Mouse (Mus musculus) granulocyte monocyte progenitor cell, adult 5-6 weeks (primary cell): Measurements from ENCODE around the gene Arhgef16. TPM values are rescaled to one million over a fixed set of nuclear protein-coding genes. Genes with fewer than 3 reads are reported as not detected.

ENCODE experiments used
- ATAC-seq: replicated peaks from 2 replicates; pipeline ENCODE4 v1.8.0; 2016; ENCODE audit warnings: mild to moderate bottlenecking, moderate TSS enrichment, inconsistent platforms; ENCODE audit not compliant: poor library complexity, severe bottlenecking
- total RNA-seq, 2 experiments: library from RNA; stranded (forward) in 1 of 2; stranded (reverse) in 1 of 2; fragments of 200-712, 200-1000 nt in 1 of 2; fragments of >200 nt in 1 of 2; fragmentation: Nextera tagmentation in 1 of 2; gene quantifications; 2 replicates each; pipeline ENCODE4 v1.2.3; 2014 to 2017

Gene Arhgef16
- total RNA-seq (2014; fragmentation: Nextera tagmentation) (not detected in 2 replicates), total RNA-seq (2017) (not detected in 2 replicates)

- ATAC-seq, result peak; percentile 86
Observed at GRCm38 (mm10) chr4:154301466-154301881, at the start of gene Arhgef16. Gene Arhgef16 (minus strand): TSS chr4:154301676.

DNA sequence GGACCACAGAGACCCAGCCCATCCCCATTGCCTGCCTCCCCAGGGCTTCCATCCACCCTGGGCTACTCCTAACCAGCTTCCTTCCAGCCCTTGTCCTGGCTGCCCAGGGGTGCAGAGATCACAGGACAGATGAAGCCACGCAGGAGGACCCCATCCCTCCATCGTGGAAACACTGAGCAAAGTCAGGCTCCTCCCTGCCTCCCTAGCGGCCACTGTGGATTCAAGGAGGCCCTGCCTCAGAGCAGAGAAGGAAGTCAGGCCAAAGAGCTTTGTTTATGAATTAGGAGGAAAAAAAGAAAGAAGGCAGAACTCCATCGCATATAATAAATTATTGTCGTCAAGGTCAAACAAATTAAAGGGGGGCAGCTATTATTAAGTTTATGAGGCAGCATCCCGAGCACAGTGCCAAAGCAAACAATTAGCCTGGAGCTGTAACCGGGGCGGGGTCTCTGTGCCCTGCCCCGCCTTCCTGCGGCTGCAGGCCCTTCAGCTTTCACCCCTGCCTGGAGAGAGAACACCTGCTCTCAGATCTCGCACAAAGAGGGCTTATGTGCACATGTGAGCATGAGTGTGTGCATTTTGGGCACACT lies 46.8 kb upstream of the Arhgef16 start:
- ATAC-seq, result no peak

DNA sequence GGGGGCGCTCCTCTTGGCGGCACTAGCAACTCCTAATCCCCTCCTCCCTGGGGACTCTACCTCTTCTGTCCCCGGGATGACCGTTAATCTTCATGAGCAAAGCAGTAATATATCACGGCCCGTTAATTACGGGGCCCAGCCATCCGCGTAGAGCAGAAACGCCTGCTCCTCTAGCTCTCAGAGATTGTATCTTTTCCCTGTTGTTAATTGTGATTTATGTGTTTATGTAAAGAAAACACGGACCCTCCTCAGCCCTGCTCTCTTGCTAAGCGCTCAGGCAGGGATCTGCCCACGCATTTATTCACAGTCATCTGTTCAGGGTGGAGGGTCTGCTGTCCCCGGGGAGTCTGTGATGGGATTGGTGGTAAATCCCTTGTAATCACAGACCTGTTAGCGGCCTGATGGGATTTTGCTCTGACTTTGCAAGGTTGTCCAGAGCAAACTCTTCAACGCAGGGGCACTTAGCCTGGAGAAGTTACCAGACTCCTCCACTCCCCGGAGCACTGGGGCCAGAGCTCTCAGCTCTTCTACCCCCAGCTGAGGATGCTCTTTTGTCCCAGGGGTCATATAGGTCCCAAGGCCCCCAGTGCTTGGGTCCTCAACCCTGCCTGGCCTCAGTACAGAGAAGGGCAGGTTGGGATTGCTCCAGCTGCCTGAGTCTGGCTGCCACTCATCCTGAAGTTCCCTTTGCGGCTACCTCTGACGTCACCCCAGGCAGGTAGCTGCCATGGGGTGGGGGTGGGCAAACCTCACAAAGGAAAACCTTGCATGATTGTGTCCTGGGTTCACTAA lies 45.5 kb upstream of the Arhgef16 start:
- ATAC-seq, result no peak

DNA sequence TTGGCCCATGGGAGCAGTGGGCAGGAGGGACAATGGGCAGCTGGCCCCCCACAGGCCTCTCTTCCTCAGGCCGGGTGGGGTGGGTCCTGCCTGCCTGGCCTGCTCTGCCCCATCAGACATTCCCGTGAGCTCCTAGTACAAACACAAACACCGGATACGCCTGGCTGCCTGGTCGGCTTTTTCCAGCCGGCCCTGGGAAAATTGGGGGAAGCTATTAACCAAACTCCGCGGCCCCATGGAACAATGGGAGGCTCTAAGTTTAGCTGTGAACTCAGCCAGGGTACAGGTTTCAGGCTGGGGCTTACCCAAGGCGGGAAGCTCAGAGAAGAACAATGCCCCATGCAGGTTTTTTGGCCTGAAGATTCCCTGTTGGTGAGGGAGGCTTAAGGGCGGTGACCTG lies 35.2 kb upstream of the Arhgef16 start:
- ATAC-seq, result no peak

- no peak for ATAC-seq
Observed at GRCm38 (mm10) chr4:154335761-154336160, 34.3 kb upstream of the Arhgef16 start, which contains the start of gene B230104I21Rik. Gene B230104I21Rik (plus strand): TSS chr4:154336127.

- ATAC-seq, result peak; percentile 43; the same call in 1 of the 2 replicates
Observed at GRCm38 (mm10) chr4:154334699-154335402, 33.4 kb upstream of the Arhgef16 start.

- ATAC-seq, result no peak
Observed at GRCm38 (mm10) chr4:154333300-154333699, 31.8 kb upstream of the Arhgef16 start.

DNA sequence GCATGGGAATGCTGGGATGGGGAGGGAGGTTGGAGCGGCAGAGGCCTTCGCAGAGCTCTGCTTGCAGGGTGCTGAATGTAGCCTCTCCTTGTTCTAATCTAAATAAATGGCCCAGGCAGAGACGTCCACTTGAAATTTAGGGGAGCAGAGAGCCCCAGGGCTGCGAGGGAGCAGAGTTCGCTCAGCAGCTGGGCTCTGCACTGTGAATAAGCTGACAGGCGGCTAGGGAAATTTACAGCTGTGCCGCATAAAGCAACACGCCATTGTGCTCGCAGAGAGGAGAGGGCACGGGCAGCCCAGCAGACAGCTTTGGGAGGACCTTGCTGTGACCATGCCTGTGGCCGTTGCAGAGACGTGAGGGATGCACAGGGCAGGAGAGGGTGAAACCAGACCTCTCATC lies 29.8 kb upstream of the Arhgef16 start:
- ATAC-seq, result no peak

- no peak for ATAC-seq
Observed at GRCm38 (mm10) chr4:154330001-154330400, 28.5 kb upstream of the Arhgef16 start.

DNA sequence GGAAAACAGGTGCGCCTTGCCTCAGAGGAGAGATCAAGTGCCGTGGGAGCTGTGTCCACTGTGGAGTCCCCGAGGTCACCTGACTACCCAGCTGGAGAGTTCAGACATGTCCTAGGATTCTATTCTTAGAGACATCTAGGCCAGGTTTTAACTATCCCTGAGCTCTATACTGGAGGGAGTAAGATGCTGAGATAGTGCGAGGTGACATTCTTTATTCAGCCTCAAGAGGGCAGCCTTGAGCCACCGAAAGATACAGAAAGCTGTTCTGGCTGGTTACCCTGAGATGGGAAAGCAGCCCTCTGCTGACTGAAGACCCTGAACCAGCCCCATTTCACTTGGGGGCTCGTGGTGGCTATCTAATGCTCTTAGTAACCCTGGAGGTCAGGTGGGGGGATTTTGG lies 27.4 kb upstream of the Arhgef16 start:
- ATAC-seq, result peak; percentile 68

DNA sequence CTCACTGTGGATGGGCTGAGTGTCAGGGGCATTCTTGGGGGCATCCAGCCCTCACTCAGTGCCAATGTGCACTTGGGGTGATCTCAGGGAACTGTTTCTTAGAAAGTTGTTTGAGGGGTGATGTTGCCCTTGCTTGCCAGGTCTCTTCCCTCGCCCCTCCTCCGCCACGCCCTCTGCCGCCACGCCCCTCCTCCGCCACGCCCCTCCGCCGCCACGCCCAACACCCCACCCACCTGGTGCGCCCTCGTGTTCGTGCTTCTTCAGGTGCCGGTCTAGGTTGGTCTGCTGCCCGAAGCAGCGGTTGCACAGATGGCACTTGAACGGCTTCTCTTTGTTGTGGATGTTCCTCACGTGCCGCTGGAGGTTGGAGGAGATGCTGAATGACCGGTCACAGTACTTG lies 27.0 kb upstream of the Arhgef16 start:
- no peak for ATAC-seq

DNA sequence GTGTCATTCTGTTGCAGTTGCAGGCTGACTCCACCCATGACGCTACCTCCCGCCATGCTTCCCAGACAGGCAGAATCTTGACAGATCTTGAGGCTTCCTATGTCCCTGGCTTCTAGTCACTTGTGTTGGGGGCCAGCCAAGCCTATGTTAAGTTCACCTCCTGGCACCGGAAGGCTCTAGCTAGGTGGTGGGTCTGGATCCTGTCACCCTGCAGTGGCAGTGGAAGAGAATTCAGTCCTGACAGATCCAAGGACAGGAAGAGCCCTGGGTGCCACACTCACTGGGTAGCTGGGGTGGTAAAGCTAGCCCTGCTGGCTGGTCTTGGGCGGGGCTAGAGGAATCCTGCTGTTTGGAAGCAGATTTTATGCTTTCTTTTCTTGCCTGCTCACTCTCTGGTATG lies 23.9 kb upstream of the Arhgef16 start:
- no peak for ATAC-seq

DNA sequence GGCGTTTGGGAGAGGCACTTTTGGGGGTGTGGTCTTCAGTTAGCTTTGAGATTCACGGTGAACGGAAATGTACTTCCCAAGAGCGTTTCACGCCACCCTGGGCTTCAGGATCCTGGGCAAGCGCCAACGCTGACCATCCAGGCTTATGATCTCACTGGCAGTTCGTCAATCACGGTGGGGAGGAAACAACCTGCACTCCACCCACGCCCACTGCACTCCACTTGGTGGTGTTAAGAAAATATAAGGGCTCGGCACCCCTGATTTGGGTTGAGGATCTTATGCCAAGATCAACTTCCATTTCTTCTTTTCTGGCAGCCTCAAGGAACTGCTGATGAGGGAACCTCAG lies 12.1 kb upstream of the Arhgef16 start:
- ATAC-seq, result no peak

GRCm38 (mm10) chr4:154312935-154313621 lies 11.6 kb upstream of the Arhgef16 start:
- ATAC-seq, result no peak

- no peak for ATAC-seq
Observed at GRCm38 (mm10) chr4:154312143-154312812, 10.8 kb upstream of the Arhgef16 start.

DNA sequence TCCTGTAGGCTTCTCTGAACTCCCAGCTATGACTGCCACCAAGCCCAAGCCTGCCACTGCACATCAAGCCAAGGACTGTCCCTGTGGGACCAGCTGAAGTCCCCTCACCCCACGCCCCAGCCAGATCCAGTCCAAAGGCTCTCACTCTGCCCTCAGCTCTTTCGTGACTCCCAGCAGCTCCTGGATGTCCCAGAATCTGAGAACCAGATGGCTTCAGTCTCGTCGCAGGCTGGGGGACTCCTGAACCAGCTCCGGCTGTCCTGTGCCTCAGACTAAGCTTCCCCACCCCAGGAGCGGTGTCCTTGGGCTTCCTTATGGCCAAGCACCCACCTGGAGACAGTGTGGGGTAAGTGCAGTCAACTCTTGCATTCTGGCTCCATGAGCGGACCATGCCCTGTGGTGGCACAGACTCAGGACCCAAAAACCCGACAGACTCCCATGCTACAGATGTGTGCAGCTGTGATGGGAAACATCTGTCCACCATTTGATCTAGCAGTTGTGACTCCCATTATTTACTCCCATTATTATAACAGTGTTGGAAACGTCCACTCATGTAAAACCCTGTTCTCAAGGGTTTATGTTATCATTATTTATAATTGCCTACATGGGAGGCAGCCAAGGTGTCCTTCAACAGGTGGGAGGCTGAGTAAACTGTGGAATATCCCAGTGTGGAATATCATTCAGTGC lies 9.2 kb upstream of the Arhgef16 start:
- ATAC-seq, result no peak

DNA sequence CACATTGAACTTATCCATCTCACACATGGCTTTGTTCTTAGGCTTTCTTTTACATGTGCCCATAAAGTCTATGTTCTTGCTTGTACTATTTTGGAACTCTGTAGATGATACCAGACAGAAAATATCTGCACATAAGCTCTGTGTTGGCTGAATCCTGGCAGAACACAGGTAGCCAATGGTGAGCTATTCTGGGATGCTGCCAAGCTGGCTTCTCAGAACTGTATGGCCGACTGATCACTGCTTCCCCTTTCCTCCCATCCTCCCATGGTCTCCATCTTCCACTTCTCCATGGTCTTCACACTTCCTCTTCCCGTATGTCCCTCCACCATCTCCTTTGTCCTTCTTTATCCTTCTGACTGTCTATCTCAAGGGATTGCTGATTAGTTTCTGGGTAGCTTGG lies 7.7 kb upstream of the Arhgef16 start:
- ATAC-seq, result 0 out of 2 replicates have a peak, but pooled peaks have one; percentile 22

DNA sequence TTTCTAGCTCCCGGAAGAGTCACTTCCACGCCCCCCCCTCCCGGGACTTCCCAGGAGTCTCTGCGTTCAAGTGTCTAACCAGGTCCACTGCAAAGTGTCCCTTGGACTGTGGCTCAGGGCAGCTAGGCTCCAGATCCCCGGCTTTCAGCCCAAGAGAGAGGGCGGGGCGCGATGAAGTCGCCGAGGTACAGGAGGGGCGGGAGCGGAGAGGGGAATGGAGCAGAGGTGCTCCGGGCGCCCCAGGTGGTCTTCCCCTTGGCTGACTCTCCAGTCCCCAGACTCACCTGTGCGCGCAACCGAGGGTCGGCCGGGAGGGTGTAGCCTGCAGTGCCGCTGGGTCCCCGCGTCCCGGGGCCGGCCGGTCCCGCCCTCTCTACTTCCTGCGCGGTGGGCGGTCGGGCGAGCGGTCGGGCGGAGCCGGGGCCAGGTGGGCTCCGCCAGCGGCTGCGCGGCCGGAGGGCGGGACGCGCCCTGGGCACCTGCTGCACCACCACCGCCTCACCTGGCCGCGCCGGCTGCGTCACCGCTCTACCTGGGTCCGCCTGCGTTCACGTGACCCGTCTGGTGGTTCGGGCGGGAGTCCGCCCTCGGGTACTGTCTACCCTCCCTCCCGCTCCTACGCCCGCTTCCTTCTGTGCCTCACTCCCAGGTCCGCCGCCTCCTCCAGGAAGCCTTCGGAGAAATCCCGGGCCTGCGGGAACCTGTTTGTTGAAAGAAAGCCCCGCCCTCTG lies 1.8 kb downstream of the Arhgef16 start:
- ATAC-seq, result peak; percentile 32; the same call in 1 of the 2 replicates

GRCm38 (mm10) chr4:154297761-154298160 lies 3.7 kb downstream of the Arhgef16 start:
- peak; percentile 16; the same call in 1 of the 2 replicates for ATAC-seq
